Mouse (Mus musculus) gastrocnemius, postnatal 25 days (tissue): ENCODE measurements around the gene Gm20388. TPM values are rescaled to one million over a fixed set of nuclear protein-coding genes. Genes with fewer than 3 reads are reported as not detected.

Experiments used
- DNase-seq: peaks from one replicate; pipeline ENCODE4 v3.0.0; 2022
- total RNA-seq, 2 experiments: library from RNA; stranded (reverse); gene quantifications; 1 replicate in 1 of 2; 2 replicates in 1 of 2; pipeline ENCODE4 v1.2.3; 2021

The Gm20388 gene
- total RNA-seq, 2 experiments from 2014 or later, result 6.7 TPM; not detected in 1

DNA sequence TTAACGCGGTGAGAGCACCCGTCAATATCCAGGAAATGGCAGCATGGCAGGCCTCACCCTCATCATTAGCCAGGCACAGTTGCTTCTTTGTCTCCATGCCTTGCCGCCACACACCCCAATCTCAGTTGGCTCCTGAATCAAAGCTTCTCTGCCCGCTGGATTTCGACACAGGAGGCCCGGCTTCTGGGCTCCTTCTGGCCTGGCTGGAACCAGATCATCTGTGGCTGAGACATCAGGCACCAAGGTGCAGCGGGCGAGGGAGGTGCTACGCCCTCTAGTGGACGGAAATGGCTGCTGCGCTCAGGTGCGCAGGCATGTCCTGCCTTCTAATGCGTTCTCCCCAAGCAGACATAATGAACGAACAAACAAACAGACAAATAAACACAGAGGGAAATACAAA, 1302.6 kb downstream of the Gm20388 start:
- no peak for DNase-seq

DNA sequence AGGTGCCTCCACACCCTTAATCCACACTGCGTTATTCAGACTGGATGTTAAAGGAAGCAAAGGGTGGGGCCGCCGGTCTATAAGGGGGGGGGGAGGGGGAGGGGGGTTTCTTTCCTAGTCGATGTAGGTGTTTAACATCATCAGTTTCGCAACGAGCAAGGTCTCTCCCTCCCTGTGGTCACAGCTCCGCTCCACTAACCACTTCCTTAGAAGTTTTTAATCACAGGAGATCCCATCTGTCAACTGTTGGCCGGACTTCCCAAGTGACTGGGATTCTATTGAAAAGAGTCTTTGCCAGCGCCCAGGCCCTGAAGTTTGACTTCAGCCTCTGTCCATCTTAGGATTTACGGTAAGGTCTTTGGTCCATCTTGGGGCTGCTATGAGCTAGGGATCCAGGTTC, 1303.0 kb downstream of the Gm20388 start:
- DNase-seq, result no peak

DNA sequence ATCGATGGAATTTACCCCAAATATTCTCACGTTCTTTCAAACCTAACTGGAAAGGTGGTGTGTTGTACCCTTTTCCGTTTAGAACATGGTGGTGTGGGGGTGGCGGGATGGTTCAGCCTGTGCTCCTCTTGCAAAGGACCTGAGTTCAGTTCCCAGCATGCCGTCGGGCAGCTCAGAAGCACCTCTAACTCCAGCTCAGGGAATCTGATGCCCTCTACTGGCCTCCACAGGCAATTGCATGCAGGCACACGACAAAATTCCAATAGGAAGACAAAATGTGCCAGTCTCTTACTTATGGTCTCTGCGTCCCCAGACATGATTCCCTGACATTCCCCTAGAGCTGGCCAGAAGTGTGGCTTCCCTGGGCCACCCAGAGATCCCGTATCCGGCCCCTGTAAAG, 1304.3 kb downstream of the Gm20388 start:
- DNase-seq, result no peak

DNA sequence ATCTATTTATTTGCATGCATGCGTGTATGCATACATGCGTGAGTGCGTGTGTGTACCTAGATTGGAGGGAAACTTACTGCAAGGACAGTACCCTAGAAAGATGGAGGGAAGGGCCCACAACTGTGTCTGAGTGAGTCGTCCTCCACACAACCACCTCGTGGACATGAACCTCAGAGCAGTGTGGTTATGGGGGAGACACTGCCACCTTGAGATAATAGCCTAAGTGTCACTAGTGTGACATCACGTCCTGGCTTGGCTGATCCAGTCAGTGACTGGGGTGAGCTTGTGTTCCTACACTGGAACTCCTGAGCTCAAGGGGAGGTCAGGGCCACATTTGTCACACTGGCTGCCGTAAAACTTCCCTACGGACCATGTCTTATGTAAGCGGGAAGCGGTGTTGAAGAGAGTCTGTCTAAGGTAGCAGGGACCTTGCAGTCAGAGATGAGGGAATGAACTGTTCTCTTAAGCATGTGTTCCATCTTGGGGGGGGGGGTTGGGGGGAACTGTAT, 1305.9 kb downstream of the Gm20388 start:
- no peak for DNase-seq

DNA sequence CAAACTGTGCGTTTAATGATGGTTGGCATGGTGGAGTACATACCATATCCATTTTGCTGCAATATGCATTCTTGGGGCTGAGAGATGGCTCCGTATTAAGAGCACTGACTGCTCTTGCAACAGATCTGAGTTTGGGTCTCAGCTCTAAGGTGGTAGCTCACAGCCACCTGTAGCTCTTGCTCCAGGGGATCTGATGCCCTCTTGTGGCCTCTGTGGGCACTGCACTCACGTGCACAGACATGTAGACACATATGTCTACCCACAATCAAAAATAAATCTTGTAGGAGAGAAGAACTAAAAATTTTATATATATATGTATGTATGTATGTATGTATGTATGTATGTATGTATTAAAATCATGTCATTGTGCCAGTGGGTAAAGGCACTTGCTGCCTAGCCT, 1307.8 kb downstream of the Gm20388 start:
- no peak for DNase-seq

DNA sequence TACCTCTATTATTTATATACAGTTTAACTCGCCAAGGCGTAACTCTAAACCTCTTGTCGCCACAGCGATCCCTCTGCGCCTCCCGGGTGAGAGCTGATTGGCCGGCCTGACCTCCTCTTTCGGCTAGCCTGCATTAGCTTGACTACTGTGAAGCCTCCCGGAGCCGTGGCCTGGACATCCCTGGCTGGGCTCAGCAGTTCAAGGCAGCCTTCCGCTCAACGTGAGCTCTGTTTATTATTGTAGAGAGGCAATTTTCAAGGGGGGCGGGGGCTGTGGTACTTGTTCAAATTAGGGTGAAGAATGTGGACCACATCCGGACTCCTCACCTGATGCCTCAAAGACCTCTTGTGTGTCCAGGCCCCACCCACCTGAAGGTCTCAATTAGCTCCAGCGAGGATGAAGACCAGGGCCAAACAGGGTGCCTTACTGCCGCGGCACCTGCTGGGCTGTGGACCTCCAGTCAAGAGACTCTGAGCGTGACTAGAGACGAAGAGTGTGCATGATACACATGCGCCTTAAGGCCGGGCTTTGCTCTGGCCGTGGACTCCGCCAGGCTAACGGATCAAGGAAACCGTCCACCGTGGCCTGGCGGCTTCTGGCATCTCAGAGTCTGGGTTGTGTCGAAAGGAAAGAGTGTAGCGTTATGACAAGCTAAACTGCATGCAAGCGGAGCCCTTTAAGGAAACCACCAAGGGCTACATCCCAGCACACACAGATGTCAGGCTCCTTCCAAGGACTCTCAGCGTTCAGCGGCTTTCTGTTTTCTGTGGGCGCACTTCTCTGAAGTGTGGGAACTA, 1309.7 kb downstream of the Gm20388 start:
- DNase-seq, result no peak

DNA sequence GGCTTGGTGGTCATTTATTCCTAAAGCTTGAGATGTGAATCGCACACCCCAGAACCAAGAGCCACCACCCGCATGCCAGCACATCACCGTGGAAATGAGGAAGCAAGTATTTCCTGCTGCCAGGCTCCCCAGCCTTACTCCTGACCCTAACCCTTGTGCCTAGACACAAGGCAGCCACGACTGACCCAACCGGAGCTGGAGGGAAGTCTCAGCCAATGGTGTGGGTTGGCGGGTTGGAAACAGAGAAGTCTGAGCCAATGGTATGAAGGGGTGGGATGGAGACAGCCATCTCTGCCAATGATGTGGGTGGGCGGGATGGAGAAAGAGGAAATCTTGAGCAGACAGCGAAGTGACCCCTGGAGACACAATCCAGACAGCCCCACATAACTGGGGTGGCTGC, 1314.1 kb downstream of the Gm20388 start:
- DNase-seq, result no peak

DNA sequence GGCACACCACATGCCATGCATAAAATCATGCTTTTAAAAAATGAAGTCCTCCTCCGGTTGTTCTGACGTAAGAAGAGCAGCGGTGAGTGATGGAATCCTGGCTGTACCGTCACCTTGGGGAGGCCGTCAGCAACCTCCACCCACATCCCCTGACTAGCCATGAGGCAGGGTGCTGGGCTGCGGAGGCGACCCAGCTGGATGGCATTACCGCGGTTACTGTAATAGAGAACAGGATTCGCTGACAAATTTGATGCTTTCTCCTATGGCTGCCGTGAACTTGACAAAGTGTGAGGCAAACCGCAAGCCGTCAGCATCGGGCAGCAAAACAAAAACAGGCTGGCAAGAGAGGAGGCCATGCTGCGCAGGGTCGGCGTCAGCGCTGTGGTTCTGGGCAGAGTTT, 1317.1 kb downstream of the Gm20388 start:
- no peak for DNase-seq

DNA sequence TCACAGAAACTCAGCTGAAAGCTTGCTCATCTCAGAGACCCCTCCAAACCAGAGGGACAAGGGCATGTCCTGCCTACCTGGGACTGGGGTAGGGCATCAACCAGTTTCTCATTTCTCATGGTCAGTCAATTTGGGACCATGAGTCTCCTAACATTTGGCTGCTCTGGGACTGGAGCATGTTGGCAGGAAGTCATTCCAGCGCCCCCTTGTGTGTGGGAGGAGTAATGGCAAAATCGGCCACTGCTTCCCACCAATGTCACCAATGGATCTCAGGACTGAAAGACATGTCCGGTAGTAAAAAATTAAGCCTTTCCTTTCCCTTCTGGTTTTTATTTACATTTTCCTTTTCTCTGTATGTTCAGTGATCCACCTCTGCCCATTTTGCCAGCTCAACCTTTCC, 1318.3 kb downstream of the Gm20388 start:
- DNase-seq, result no peak

DNA sequence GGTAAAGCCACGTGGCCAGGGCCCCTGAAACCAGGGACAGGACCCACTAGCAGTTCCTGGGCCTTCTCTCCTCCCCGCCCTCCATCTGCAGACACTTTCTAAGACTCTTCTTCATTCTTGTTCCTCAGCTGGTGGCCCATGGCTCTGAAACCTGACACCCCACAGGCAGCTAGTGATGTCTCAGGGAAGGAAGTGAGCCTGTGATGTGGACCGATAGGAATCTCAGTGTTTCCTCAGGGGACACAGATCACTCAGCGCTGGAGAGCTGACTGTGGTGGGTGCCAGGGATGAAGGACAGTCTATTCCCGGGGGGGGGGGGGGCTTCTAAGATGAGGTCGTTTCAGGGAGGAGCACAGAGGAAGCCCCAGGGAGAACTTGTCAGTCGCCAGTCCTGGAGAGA, 1318.9 kb downstream of the Gm20388 start:
- no peak for DNase-seq

DNA sequence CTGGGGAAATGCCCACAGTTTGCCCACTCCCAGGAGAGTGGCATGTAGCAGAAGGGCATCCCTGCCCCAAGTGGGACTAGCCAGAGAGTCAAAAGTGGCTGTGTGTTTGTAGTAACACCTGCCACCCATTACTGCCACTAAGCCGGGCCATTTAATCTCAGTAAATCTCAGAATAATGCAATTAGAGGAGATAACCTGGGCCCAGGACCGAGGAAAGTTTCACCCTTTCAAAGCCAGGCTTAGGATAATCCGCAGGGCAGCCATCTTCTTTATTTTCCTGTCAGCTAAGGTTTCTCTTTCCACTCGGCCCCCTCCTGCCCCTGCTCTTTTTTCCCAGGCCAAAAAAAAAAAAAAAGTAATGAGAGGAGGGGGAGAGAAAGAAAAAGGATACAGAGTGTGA, 1322.6 kb downstream of the Gm20388 start:
- DNase-seq, result no peak

DNA sequence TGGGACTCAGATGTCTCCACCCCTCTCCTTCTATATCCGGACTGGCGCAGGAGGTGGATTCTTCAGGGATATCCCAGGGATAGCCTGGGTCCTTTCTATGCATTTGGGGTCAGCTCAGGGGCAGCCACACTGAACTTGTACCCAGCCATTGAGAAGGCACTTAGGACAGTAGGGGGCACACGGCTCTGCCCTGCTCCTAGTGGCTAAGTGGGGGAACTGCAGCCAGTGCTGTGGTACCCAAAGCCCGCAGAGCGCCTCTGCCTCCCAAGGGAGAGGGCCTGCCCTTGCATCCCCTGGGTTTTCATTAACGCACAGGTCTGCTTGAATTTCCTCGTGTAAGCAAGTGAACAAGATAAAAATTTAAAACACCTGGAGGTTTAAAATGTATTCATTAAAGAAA, 1324.3 kb downstream of the Gm20388 start:
- DNase-seq, result no peak

DNA sequence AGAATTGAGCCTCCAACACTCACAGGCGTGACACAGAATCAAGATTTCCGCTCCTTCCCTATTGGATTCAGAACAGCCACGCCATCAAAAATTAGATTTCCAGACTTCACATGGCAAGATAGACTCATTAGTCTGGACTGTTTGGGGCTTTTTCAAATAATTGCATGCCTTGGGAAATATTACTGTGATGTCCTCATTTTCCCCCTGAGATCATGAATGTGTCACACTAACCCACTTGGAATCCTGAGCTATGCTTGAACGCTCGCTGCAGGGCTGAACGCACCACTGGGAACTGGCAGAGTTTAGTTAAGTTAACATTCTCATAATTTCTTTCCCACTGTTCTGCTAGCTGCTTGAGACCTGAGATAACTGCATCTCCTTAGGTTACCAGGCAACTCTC, 1329.0 kb downstream of the Gm20388 start:
- DNase-seq, result no peak

DNA sequence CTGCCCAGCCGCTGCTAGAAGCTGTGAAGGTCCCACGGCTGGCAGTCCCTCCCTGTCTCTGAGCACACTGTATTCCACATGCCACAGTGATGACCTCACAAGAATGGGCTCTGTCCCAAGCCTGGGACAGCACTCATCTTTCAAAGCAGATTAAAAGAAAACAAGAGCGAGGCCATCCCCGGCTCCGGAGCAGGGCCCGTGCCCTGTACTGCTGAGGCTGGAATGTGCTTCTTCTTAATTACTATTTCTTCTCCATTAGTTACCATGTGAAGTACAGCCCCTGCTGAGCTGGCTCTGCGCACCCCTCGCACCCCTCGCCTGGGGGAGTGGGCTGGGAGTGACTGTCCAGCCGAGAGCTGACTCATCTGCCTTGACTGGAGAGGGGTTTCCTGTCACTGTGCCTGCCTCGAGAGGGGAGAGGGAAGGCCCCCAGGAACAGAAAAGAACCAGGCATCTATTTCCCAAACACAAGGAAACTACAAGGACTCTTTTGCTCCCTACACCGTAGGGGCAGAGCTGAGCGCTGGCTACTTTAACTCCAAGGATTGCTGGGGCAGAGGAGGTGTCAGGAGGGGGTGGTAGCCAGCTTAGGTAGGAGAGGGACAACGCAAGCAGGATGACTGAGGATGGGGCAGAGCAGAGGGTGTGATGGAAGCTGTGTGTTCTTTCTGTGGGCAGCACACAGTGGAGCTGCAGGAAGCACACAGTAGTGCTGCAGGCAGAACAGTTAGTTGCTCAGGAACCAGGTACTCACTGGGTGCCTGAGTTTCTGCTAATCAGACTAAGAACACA, 1331.3 kb downstream of the Gm20388 start:
- DNase-seq, result peak; percentile 33

DNA sequence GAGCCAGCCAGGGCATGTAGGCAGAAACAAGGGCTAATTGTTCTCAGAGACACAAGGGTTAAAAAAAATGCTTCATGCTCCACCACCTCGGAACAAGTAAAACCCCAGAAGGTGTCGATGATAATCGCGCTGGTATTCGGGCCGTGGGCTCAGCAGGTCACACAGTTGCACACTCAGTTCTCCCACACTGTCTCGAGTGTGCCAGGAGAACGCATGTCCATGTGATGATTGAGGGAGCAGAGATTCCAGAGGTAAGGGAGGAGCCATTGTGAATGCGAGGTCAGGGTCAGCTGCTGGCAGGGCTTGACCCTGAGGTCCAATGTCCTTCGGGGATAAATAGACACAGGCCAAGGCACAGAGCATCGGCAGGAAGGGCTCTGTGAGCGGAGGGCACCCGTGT, 1332.0 kb downstream of the Gm20388 start:
- no peak for DNase-seq

DNA sequence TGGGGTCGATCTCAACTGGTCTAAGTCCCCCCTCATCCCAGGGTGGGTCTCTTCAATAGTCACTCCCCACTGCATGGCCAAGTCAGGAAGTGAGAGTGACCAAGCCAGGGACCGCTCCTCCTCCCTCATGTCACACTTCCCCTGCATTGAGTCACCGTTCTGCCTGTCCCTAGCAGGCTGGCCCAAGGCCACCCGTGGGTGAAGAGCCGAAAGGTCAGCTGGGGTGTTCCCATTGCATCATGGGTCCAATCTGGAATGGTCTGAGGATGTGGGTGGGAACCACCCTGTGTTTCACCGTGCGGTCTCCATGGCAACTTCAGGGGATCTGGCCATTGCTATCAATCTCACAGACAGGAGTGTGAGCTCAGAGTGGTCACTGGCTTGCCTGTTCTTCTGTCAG, 1338.2 kb downstream of the Gm20388 start:
- DNase-seq, result no peak

DNA sequence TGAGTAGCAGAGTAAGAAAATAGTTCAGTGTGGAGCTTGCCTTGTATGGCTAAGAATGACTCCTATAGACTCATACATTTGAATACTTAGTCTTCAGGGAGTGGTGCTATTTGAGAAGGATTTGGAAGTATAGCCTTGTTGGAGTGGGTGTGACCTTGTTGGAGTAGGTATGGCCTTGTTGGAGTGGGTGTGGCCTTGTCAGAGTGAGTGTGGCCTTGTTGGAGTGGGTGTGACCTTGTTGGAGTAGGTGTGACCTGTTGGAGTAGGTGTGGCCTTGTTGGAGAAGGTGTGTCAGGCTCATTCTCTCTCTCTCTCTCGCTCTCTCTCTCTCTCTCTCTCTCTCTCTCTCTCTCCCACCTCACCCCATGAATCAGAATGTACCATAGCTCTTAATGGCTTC, 1338.8 kb downstream of the Gm20388 start:
- no peak for DNase-seq

DNA sequence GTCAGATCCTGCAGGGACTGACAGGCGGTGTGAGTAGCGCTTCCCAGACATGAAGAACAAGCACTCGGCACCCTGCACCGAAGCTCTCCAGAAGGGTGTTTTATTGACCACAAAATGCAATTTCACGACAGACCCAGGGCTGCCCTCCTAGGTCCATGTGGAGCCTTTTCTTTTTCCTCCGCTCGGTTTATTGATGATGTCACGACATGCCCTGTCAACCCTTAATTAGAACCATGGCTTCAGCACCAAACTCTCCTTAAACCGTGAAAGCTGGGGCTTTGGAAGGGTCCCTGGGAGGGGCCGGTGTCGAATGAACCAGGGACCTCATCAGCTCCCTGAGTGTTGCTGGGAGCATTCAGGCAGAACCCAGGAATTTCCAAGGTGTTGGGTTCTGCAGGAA, 1340.4 kb downstream of the Gm20388 start:
- DNase-seq, result no peak

DNA sequence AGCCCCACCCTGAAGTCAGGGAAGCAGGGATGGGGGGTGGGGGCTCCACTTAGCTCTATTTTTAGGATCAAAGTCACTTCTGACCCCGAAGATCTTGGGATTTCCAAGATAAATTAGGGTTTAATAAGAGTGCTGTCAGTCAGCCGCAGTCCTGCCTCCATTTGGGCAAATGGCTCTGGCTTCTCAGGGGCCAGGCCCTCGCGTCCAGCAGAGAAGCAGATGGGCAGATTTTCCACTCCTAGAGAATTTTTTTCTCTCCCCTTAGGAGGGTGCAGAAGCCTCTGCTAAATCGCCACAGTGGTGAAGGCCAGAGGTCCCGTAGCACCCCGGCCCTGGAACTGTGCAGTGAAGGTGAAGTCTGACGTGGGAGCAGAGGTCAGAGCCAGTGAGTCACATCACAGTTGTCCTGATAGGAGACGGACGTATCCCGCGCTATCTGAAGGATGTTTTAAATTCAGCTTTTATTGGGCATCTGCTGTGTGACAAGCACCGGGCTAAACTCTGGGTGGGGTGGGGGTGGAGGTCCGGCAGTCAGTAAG, 1345.2 kb downstream of the Gm20388 start:
- no peak for DNase-seq

DNA sequence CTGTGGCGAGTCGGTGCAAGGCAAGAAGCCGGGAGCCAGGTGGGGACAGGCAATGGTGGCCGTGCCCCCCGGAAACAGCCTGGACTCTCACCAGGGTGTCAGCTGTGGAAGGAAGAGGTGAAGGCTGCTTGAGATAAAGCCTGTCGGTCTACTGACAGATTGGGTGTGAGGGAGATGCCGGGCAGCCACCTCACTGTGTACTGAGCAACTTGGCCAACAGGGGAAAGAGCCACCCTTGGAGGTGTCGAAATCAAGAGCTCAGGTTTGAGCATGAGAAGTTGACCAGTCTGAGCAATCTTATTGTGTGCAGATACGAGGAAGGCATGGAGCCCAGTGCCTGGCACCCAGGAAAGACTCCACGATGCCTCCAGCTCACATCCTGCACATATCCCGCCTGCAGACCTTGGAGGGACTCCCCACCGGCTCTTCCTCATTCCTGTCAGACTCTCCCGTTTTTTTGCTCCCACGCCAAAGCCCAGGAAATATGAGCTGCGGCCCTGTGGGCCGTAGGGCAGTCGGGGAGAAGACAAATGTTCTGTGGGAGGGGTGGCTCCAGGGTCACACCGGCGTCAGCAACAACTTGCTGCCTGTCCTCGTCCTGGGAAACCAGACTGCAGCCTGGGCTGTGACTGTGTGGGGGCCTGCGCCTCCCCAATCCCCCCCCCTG, 1347.6 kb downstream of the Gm20388 start:
- DNase-seq, result no peak

DNA sequence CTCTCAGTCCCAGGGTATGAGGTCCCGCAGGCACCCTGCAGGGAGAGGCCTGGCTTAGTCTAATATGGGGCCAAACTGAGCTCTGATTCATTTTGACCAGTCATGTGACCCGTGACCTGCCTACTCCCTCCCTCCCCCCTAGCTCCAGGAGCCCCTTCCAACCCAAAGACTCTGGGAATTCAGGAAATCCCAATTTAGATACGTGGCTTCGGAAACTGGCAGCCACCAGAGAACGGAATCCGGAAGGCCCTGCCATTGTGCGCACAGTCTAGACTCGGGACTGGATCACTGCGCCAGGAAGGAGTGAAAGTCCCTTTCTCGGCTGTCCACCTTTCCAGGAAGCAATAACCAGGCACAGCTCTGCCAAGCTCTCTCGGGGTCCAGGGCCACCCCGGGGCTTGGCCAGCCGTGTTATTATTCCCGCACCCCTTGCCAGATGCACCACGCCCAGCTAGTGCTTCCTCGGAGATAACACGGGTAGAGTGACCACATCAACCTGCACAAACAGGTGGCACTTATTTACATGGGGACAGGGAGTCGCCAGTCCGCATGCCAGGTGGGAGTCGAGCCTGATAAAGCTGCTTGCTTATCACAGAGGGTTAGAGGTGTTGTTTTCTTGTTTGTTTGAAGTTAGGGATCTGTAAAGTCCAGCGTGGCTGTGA, 1352.2 kb downstream of the Gm20388 start:
- DNase-seq, result peak; percentile 36

DNA sequence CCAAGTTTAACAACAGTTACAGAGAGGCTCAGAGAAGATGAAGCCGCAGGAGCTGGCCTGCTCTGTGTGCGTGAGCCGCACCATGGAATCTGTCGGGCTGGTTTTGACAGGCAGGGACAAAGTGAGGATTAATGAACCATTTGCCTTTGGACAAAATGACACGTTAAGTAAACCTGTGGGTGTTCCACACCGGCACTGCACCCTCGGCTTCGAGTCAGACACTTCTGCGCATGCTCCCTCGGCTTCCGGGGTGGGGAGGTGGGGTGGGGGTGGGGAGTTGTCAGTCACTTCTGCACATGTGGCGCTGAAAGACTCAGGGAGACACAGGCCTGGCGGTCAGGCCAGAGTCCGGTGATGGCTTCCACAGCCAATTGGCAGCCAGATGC, 1352.7 kb downstream of the Gm20388 start:
- DNase-seq, result no peak
